Mouse (Mus musculus): ENCODE measurements around the gene Gm13889. TPM values are rescaled to one million over a fixed set of nuclear protein-coding genes. Genes with fewer than 3 reads are reported as not detected.

The Gm13889 gene
- 10 to 100 TPM; 25.3 to 29.4 TPM for total RNA-seq (2021)

DNA sequence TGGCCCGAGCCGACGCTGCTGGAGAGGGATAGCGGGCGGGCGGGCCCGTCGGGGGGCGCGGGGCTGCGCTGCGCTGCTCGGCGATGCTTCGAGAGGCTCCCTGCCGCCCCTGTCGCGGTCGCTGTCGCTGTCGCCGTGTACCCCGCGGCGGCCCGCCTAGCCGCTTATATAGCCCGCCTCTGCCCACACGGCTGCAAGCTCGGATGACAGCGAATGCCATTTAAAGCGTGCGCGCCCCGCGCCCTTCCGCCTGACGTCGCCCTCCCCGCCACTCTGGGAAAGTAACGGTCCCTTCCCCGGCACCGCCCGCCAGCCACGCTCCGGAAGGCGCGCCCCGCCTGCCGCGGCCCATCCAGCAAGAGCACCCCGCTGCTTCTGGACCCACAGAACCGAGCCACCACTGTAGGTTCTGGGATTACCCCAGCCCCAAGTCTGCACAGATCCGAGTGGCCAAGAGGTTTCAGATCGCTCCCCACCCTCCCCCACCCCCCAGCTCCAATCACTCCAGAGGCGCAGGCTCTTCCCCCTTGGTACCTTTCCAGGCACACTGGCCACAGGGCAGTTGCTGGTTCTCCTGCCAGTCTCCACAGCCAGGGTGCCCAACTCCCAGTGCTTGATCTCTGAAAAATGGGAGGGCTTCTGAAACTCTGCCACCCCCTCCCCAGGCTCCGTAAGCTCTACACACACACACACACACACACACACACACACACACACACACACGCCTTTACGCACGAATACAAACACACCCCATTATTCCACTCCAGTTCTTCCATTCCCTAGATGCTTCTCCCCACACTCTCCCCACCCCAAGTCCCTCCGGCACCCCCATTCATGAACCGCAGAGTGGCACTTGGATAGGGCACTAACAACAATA, at the start of gene Gm13889:
Gene Gm13889, minus strand, starts transcription at position 294 of the 877 bp plus-strand sequence.
- intact Hi-C loops (cut with DNase I): loop anchor here (1.0 kb wide), 1 partner anchor 45 kb away; no protein-coding TSS in a partner anchor
- DNase-seq: peak; percentile 81 to 84

DNA sequence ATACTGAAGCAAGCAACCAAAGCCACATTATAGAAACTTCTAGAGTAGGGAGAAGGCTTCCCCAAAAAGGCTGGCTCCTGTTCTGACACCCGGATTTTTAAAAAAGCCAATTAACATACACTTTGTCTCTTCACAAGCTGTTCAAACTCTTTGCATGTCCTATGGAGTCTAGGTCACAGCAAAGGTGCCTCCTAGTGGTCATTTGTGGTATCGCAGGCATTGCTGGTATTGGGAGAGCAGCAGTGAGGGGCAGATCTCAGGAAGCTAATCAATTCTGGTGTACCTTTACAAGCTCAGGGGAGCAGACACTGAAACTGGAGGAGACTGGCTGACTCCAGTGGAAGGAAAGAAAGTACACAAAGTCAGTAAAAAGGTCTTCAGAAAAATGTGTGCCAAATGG, 45.3 kb upstream of the Gm13889 start:
- intact Hi-C loops (cut with DNase I): loop anchor here (1.0 to 10.0 kb wide), 3 partner anchors 46 to 528 kb away; no protein-coding TSS in a partner anchor

DNA sequence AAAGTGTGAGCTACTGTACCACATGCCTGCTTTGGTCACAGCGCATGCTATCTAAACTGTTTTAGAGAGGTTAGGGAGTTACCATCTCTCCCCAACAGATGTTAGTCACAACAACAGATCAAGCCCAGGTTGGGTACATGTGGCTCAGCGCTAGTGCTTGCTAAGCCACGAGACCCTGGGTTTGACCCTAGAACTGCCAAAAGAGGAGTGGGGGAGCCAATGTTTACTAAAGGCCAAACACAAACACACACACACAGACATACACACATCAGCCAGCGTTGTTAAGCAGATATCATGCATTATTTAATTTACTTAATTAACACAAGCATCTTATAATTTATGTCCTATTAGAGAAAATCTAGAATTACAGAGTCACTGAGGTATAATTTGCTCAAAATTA, 44.9 kb upstream of the Gm13889 start:
- intact Hi-C loops (cut with DNase I): loop anchor here (1.0 to 10.0 kb wide), 3 partner anchors 46 to 527 kb away; no protein-coding TSS in a partner anchor
- DNase-seq: no peak

More for the DNA sequence above, 45.3 kb upstream of the Gm13889 start:
- peak; percentile 86 to 94 for DNase-seq

DNA sequence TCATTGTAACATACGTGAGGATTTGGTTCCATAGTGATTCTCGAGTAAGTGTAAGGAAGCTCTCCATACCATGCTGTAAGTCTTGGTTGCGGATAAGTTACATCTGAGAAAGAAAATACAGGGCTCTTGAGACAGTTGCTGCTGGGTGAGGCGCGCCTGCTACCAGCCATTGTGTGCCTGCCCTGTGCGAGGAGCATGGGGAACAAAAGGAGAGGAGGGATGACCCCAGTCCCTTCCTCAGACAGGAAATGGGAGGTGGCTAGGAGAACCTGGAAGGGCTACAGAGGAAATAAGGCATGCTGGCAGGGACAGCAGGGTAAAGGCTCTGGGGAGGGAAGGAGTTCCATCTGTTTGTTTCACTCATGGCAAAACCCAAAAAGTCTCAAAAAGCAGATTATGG, 44.4 kb upstream of the Gm13889 start:
- DNase-seq: peak in 1 of 2 experiments; percentile 22
- intact Hi-C loops (cut with DNase I): loop anchor here (10.0 kb wide), 1 partner anchor 527 kb away; no protein-coding TSS in a partner anchor

DNA sequence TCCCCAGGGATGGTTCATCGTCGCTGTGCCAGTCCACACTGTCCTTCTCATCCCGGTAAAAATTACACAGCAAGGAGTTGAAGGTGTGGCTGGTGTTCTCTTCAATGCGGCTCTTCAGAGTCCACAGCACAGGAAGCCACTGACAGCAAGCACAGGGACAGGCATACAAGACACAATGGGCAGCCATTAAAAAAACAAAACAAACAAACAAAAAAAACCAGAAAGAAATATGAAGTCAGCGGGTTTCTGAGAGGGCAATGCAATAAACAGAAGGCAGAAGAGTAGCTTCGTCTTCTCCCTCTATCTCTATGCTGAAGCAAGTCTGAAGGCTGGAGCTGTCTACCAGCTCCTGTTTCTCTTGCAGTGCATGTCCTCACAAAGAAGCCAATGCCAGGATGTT, 39.3 kb upstream of the Gm13889 start, which contains the start of gene Gm27027:
Gene Gm27027, minus strand, starts transcription at position 101 of the 400 bp plus-strand sequence.
- intact Hi-C loops (cut with DNase I): no loop called here
- DNase-seq: no peak

DNA sequence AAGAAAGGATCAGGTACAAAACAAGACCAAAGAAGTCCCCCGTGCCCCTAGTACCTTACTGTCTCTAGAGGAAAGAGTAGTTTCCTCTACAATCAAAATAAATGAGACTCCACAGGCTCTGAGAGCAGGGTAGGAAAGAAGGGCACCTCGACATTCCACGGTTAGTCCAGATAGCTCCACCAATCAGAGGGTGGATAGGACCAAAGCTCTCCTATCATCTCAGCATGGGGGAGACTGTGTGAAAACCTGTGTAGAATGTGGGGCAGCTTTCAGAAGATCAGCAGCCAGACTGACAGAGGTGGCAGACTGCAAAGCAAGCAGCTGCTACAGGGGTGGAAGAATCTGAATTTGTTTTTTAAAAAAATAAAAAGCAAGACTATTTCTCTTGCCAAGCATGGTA, 35.8 kb upstream of the Gm13889 start:
- intact Hi-C loops (cut with DNase I): no loop called here

DNA sequence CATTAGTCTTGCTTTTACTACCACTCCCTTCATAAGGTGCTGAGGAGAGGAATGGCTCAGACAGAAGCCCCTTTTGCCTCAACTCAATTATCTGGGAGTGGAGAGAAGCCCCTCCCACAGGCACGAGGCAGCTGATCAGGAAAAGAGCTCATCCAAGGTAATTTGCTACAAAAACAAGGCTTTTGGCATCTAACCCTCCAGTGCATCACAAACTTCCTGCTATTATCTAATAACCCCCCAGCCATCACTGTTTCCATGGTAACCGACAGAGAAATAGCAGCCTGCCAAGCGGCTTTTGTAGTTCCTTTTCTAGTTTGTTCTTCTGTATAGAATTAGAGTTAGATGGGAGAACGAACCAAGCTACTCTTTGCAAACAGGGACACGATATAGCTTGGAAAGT, 35.3 kb upstream of the Gm13889 start:
- peak; percentile 56 for DNase-seq
- intact Hi-C loops (cut with DNase I): no loop called here

More for the DNA sequence above, 35.8 kb upstream of the Gm13889 start:
- no peak for DNase-seq

DNA sequence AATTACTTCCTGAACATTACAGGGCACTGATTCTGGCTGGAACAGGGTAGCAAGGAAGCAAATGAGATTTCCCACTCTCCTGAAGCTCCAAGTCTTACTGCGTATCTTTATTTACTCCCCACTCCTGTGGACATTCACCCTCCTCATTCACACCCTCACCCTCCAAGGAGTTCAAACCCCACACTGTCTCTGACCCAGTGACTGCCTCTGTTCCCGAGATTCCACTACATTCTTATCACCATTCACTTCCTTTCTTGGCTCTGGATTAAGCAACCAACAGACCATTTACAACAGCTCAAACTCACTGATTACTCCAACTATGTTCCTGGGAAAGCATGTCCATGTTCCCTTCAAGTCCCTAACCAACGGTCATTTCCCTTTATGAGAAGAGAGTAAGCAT, 34.3 kb upstream of the Gm13889 start:
- intact Hi-C loops (cut with DNase I): no loop called here
- no peak for DNase-seq

DNA sequence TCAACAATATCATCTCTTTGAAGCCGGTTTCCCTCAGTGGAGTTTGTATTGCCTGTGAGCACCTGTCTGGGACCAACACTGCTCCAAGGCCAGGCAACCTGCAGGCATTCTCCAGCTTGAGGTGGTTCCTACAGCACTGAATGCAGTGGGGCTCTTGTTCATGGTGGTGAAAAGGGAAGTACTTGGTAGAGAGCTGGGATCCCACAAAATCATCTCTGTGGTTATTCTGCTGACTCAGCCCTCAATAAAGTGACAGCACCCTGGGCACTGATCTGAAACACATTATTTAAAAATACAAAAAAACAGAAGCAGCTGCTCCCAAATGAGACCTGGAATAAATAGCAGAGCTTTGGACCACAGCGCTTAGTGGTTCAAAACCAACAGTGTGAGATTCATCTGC, 31.4 kb upstream of the Gm13889 start:
- intact Hi-C loops (cut with DNase I): no loop called here
- no peak for DNase-seq

DNA sequence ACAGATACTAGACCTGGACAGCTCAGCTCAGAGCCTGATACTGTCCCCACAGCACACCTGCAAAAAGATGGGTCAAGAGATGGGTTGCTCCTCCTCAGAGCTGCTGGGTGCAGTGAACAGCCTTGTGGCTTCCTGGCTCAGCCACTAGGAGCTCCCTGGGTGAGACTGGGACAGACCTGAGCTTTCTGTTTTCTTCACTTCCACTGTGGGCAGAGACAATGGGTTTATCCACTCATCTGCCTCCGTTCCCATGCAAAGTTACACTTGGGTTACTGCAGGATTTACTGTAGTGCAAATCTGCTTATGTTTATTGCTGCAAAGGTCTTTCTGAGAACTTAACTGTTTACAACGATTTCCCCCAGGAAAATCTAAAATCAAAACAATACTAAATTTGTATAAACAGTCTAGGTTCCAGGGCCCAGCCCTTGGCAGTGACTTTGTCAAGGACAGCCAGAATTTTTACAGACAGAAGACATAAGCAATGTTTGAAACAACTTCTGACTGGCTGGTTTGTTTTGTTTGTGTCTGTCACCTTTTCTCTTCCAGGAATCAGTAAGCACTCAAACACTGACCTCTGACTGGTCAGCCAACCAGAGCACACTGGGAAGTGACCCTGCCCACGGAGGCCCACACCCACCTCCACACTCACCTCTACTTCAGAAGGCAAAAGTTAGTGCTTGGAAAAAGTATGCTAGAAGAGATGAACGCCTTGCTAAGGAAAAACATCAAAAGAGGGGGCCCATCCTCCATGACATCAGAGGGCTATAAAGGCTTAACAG, 25.6 kb upstream of the Gm13889 start:
- no peak for DNase-seq
- intact Hi-C loops (cut with DNase I): no loop called here

DNA sequence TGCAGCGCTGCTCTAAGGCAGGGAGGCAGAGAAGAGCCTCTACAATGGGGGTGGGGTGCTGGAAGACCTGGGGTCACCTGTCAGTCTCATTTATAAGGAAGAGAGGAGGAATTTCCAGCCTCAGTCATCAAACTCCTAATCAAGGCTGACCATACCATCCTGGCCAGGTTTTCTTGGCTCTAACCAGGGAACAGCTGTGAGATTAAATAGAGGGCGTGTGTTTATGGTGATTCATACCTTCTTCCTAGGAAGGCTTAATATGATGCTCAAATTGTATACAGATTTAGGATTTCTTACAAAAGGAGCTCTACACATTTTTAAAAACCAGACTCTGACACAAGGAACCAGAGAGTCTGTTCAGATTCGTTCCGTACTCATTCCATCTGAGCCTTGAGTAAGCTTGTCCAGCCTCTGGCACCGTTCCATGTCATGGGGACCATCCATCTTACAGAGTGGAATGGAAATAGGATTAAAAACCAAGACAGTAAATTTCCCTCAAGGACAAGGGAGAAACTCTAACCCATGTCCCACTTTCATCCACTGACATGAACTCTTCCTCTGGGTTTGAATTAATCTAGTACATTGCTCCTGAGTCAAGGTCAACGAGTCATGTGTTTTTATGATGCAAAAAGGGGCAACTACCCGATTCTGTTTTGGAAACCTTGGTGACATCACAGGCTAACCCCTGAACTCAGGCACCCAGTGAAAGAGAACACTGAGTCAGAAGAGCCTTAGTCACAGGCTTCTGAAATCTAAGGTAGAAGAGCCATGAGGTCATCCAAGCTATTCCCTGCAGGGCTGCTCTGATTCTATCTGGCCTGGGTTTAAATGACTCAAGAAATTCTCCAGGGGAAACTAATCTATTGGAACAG, 22.5 kb upstream of the Gm13889 start:
- intact Hi-C loops (cut with DNase I): no loop called here
- no peak for DNase-seq

DNA sequence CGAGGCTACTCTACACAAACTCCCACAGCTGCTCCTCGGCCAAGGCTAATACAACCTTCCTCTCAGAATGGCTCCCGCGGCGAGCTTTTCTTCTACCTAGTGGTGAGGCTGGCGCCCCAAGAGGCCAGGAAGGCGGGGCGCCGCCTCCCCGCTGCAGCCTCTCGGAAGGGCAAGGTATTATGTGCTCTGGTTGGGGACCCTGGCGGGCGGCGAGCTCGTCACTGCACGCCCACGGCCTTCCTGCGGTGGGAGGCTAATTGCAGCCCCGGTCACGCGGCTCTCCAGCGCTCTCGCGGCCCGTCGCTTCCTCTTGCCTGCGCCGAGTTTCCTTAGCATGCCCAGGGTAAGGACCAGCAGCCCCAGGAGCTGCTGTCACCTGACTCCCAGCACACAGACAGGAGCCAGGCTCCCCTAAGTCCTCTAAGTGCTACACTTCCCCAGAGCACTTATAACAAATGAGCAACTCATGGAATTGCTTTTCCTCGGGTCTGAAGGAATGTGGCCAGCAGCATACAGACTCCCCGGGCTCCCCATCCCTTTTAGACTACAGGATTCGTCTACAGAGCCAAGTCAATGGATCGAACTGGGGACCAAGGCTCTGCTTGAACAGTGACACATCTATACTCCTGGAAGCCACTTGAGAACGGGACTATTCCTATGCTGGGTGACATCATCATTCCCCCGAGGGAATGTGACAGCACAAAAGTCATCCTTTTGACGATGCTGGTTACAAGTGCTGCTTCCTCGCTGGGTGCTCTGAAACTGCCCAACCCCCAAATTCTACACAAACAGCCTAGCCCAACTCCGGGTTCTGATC, 19.6 kb upstream of the Gm13889 start:
- intact Hi-C loops (cut with DNase I): no loop called here

DNA sequence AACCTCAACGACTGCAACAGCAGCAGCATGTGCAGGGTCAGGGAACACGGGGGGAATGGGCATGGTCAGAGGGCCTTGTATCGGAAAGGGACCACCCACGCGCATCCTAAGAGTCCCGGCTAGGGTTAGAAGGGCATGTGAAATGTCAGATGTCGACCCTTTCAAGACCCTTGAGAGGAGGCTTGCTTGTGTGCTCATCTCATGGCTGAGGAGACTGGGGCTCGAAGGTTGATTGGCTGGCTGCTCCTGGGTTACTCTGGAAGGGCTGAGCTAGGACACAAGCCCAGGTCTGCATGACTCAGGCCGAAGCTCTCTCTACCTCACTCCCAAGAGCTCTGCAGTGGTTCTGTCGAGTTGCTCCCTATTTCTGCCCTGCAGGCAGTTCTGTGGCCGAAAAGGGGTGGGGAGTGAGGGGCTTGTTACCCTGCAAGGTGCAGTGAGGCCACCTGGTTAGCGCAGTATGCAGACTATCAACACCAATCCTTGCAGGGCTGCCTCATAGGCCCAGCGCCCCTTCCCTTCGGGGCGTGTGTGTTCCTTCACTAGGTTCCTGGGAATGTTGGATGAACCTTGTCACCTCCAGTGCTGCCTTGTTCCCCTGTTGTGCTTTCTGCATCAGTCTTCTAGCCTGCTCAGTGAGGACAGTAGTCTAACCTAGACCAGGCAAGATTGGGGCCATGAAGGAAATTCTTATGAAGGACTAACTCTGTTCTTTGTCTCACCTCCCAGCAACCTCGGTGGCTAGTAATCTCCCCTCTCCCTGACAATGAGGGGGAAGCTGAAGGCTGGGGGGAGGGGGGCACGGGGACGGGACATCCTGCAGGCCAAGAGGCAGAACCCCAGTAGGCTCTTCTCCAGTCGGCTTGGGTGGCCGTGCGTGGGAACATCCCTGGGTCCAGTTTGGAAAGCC, 18.8 kb upstream of the Gm13889 start:
- intact Hi-C loops (cut with DNase I): no loop called here
- DNase-seq: no peak

More for the DNA sequence above, 19.6 kb upstream of the Gm13889 start:
- peak; percentile 56 to 67 for DNase-seq

DNA sequence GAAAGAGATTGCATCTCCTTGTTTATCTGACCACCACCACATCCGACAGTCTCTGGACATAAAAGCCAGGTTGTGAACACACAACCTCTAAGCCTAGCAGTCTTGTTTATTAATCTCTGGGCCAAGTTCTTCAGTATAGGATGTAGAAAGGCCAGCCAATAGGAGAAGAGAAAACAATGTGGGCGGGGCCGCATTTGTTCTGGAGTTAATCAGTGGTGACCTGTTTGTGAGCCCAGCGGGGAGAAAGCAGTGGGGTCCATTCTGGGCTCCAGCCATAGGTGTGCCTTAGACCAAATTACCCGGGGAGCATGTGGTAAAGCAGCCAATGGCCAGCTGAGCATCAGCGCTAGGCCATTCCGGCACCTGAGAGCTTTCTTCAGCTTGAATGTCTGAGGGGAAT, 18.0 kb upstream of the Gm13889 start:
- no peak for DNase-seq
- intact Hi-C loops (cut with DNase I): no loop called here

DNA sequence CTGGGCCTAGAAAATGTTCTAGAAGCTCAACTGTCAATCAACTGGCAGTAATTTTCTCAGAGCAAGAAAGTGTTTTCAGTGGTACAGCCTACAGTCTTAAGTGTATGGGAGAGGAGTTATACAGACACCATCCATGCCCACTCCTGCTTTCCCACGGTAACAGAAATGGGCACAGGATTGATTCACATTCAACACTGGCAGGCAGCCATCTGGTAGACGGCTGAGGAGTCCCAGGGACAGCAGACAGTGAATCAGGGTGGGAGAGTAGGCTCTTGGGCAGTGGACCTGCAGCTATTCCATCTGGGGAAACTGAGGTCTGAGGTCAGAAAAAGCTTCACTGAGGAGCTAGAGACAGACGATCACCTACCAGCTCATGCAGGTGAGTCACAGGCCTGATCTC, 14.6 kb upstream of the Gm13889 start:
- no peak for DNase-seq
- intact Hi-C loops (cut with DNase I): no loop called here

DNA sequence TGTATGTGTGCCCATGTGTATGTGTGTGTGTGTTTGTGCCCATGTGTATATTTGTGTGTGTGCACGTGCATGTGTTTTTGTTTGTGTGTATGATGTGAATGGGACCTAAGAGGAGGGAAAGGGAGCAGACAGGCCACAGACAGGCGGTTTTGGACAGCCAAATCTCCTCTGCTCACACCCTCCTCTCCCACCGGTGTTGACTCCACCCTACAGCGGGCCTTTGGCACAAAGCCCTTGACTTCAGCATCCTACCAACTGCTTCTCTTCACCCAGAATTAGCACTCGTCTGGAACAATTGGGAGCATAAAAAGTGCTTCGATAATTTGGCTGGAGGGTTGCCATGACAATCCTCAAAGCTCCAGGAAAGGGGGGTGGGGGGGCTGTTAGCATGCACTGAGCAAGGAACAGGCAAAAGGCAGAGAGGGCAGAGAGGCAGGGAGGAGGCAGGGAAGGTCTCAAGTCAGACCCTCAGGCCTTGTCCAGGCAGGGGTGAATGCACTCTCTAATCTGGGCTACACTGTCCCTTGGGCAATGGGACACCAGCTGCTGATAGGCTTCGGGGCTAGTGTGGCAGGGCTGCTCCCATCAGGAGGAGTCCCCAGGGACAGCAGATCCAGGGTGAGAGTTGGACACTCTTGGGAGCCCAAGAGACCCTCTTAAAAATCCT, 7.6 kb upstream of the Gm13889 start:
- intact Hi-C loops (cut with DNase I): no loop called here
- DNase-seq: peak; percentile 36 to 37

DNA sequence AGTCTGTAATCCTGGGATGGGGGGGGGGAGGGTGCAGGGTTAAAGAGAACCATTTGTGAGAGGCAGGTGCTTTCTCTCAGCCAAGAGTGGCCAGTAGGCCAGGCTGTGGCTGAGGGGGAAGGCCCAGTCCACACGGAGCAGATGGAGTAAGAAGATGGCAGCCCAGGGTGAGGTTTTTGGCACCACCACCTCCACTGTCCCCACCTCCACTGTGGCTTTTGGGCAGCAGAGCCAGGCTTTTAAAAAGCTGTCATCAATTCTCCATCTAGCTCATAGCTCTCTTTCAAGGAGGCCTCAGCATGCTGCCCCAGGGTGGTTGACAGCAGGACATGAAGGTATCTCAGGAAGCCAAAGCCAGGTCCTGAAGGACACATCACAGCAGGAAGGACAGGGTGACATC, 6.8 kb upstream of the Gm13889 start:
- no peak for DNase-seq
- intact Hi-C loops (cut with DNase I): no loop called here

DNA sequence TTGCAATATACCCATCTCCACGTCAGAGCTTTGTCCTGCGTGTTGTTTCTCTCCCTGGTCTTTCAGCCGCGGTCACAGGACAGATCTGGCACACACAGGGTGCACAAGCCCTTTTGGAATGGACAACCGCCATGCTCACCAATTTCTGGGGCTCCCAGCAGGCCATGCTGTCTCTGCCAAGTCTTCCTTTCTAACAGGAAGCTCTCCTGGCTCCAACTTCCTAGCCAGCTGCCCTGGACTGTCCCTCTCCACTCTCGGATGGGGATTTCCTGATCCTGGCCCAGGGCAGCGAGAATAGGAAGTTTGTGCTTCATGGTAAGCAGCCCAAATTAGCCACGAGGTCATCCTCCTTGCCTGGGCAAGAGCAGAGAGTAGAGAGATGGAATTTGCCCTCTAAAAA, 4.7 kb upstream of the Gm13889 start:
- peak; percentile 33 to 57 for DNase-seq
- intact Hi-C loops (cut with DNase I): no loop called here
